Mouse (Mus musculus): ENCODE results near the gene Onecut3. TPM values are rescaled to one million over a fixed set of nuclear protein-coding genes. Genes with fewer than 3 reads are reported as not detected.

Onecut3 gene
- polyA plus RNA-seq, 1 experiment, result not detected

- no peak for DNase-seq (ENCODE audit: low read depth)
Measured at GRCm38 (mm10) chr10:80503599-80504220, 9.1 kb downstream of the Onecut3 start.

GRCm38 (mm10) chr10:80504724-80505123, 10.1 kb downstream of the Onecut3 start:
- DNase-seq (ENCODE audit: low read depth), result no peak

GRCm38 (mm10) chr10:80506222-80506621, 11.6 kb downstream of the Onecut3 start:
- no peak for DNase-seq (ENCODE audit: low read depth)

- DNase-seq (ENCODE audit: low read depth), result no peak
Measured at GRCm38 (mm10) chr10:80509412-80510272, 15.0 kb downstream of the Onecut3 start.

- no peak for DNase-seq (ENCODE audit: low read depth)
Measured at GRCm38 (mm10) chr10:80510273-80510660, 15.6 kb downstream of the Onecut3 start.

- DNase-seq (ENCODE audit: low read depth), result no peak
Measured at GRCm38 (mm10) chr10:80513739-80514138, 19.1 kb downstream of the Onecut3 start.

GRCm38 (mm10) chr10:80519287-80519686, 24.7 kb downstream of the Onecut3 start:
- DNase-seq (ENCODE audit: low read depth), result no peak

GRCm38 (mm10) chr10:80523299-80523698, 28.7 kb downstream of the Onecut3 start:
- no peak for DNase-seq (ENCODE audit: low read depth)

- no peak for DNase-seq (ENCODE audit: low read depth)
Measured at GRCm38 (mm10) chr10:80526172-80526571, 31.5 kb downstream of the Onecut3 start.

GRCm38 (mm10) chr10:80532783-80533182, 38.1 kb downstream of the Onecut3 start:
- no peak for DNase-seq (ENCODE audit: low read depth)

GRCm38 (mm10) chr10:80533704-80534103, 39.1 kb downstream of the Onecut3 start:
- no peak for DNase-seq (ENCODE audit: low read depth)

GRCm38 (mm10) chr10:80535071-80535470, 40.4 kb downstream of the Onecut3 start:
- DNase-seq (ENCODE audit: low read depth), result no peak

GRCm38 (mm10) chr10:80535711-80536110, 41.1 kb downstream of the Onecut3 start:
- DNase-seq (ENCODE audit: low read depth), result no peak

- no peak for DNase-seq (ENCODE audit: low read depth)
Measured at GRCm38 (mm10) chr10:80538180-80538579, 43.5 kb downstream of the Onecut3 start.

GRCm38 (mm10) chr10:80538710-80539394, 44.2 kb downstream of the Onecut3 start, which contains the start of gene Atp8b3:
TSS of gene Atp8b3 (minus strand) at chr10:80539124.
- DNase-seq (ENCODE audit: low read depth), result peak; percentile 37

- no peak for DNase-seq (ENCODE audit: low read depth)
Measured at GRCm38 (mm10) chr10:80539493-80539892, 44.9 kb downstream of the Onecut3 start.

GRCm38 (mm10) chr10:80543873-80544272, 49.2 kb downstream of the Onecut3 start:
- DNase-seq (ENCODE audit: low read depth), result no peak

GRCm38 (mm10) chr10:80545590-80545989, 51.0 kb downstream of the Onecut3 start:
- DNase-seq (ENCODE audit: low read depth), result no peak

GRCm38 (mm10) chr10:80546945-80547344, 52.3 kb downstream of the Onecut3 start:
- DNase-seq (ENCODE audit: low read depth), result no peak

- no peak for DNase-seq (ENCODE audit: low read depth)
Measured at GRCm38 (mm10) chr10:80547539-80547938, 52.9 kb downstream of the Onecut3 start.

GRCm38 (mm10) chr10:80548428-80549006, 53.9 kb downstream of the Onecut3 start:
- no peak for DNase-seq (ENCODE audit: low read depth)

GRCm38 (mm10) chr10:80549279-80549678, 54.6 kb downstream of the Onecut3 start:
- no peak for DNase-seq (ENCODE audit: low read depth)
